Mouse (Mus musculus): ENCODE measurements around the gene Hist1h3c.
A peak's percentile ranks its signal among the peaks of the same experiment; 100 is the strongest.
"Not testable (repeated sequence)": the region's sequence is repeated elsewhere in the genome, so short reads cannot be mapped to it uniquely, and the experiment has no call there.

Gene Hist1h3c

DNA sequence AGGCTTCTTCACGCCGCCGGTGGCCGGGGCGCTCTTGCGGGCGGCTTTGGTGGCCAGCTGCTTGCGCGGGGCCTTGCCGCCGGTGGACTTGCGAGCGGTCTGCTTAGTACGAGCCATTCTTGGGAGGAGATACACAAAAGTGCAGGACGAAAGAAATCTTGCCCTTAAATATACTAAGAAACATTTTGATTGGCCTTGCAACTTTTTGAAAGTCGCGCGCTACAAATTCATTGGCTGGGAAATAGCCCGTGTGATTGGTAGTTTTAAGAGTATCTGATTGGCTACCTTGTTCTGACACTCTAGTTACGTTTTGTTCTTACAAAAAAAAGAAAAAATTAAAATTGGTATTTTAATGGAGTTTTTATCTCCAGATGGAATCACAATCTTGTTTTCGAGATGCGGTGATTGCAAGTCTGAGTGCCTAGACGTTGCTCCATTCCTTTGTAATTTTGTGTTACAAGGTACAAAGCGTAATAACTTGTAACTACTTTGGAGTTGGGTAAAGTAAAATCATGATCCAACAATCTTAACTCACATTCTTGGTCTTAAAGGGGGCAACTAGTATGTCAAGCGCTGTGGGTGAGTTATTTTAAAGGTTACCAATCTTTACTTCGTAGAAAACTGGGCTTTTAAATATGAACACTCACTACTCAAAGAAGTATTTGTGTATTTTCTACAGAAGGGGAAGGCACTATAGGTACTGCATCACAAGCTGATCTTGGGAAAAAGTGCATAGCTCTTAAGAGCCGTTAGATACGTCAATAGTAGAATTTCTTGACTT, at the start of gene Hist1h3c:
Hist1h3c (minus strand) TSS at position 222 of the 781 bp plus-strand sequence.
- DNase-seq = peak; percentile 78

DNA sequence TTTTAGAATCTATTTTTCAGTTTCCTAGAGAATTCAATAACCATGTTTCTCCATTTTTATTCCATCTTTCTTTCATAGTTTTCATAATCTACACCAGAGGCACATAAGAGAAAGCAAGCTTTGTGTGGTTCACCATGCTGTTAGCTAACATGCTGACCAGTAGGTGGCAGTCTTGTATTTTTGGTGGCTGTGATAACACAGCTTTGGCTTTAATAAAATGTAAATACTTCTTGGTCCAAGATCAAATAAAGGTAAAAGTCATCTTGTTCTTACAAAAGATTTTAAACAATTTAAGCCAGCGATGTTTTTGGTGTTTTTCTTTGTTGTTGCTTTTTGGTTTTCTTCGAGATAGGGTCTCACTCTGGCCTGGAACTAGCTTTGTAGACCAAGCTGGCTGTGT, 47.1 kb upstream of the Hist1h3c start:
- peak; percentile 17 for DNase-seq

DNA sequence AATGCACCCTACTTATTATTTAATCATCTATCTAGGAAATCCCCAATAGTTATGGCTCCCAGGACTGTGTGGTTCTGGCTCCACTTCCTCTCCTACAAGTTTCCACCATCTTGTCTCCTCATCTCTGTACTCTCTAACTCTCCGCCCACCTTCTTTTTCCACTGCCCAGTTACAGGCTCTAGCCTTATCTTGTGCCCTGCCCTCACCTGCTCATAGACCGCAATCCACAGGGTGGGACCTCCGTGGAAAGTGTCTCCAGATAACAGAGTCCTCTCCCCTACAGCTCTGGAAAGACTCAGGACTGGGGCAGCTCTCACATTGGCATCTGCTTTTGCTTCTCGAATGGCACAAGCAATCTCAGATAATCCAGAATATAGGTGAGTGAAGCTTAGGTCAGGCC, 33.6 kb upstream of the Hist1h3c start:
- DNase-seq = no peak

- DNase-seq = no peak
These were observed 32.9 kb upstream of the Hist1h3c start for GRCm38 (mm10) chr13:23778339-23778738.

DNA sequence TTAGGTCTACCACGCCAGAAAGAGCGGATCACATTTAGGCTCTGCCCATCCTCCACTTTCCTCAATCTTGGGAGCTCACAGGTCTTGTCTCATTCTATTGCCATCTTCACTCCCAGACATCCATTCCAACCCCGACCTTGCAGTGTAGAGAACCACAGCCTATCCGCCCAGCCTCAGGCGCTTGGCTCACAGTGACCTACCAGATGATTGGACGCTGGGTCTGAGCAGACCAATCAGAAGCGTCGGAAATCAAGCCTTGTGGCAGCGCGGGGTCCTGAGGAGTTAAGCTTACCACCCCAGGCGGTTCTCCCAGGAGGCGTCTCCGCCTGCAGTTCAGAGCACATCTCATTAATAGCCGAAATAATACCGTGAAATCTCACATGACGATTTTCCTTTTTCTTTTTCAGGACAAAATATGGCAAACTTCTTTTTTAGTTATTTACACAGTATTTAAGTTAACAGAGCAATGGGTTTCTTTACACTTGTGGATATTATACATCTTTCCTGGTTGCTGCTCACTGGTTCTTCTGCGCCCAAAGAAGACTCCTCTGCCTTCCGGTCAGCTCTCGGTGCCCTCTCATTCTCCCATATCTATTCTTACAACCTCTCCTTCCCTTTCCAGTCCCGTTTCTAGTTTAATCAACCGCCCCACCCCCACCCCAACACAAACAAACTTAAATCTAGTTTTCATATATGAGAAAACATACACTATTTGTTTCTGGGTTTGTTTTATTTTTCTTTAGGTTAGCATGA, 27.3 kb upstream of the Hist1h3c start:
- no peak for DNase-seq

- not testable (repeated sequence) for DNase-seq
These were observed 24.2 kb upstream of the Hist1h3c start, which contains the start of gene Trim38 for GRCm38 (mm10) chr13:23769613-23770012. Gene Trim38, plus strand, starts transcription at chr13:23769913.

GRCm38 (mm10) chr13:23768834-23769397, 23.5 kb upstream of the Hist1h3c start:
- no peak for DNase-seq

GRCm38 (mm10) chr13:23766772-23767171, 21.4 kb upstream of the Hist1h3c start:
- no peak for DNase-seq

GRCm38 (mm10) chr13:23765172-23765513, 19.7 kb upstream of the Hist1h3c start:
- no peak for DNase-seq

DNA sequence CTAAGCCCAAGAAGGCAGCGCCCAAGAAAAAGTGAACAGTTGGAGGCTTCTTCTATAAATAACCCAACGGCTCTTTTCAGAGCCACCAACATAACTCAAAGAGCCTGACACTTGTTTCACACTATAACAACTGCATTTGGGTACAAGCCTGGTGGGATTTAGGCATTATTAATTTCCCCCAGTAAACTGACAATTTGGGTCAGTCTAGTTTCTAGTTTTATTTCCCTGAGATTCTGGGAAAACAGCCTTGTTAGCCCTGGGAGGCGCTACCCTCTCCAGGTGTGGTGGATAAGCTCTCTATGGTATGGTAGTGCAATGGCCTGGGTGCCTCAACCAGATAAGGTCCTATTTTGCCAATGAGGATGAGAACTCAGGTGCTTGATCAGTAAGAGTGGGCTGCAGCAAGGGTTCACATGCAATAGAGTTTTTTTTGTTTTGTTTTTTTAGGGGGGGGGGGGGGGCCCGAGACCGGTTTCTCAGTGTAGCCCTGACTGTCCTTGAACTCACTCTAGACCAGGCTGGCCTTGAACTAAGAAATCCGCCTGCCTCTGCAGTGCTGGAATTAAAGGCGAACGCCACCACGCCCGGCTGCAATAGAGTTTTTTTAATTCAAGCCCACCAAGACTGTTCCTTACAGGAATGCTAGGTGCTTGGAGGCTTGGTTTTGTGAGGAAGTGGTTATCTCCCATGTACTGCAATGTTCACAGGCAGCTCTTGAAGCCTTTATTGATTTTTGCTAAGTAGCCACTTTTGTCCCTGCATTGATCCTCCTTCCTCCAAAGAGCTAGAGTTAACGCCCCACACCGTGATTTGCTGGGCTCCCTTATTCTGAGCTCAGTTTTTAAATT, 19.1 kb upstream of the Hist1h3c start:
- no peak for DNase-seq

DNA sequence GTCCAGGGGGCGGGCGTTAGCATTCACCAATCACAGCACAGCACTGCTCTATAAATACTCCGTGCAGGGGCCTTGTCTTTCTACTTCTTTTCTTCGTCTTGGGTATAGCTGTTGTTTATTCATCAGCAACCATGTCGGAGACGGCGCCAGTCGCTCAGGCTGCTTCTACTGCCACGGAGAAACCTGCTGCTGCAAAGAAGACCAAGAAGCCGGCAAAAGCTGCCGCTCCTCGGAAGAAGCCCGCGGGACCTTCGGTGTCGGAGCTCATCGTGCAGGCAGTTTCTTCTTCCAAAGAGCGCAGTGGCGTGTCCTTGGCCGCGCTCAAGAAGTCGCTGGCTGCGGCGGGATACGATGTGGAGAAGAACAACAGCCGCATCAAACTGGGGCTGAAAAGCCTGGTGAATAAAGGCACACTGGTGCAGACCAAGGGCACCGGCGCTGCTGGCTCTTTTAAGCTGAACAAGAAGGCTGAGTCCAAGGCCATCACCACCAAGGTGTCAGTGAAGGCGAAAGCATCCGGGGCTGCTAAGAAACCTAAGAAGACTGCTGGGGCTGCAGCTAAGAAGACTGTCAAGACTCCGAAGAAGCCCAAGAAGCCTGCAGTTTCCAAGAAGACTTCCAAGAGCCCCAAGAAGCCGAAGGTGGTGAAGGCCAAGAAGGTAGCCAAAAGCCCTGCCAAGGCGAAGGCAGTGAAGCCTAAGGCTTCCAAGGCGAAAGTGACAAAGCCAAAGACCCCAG, 18.4 kb upstream of the Hist1h3c start, which contains the start of gene Hist1h1a:
Hist1h1a (plus strand) TSS at position 81 of the 738 bp plus-strand sequence.
- peak; percentile 72 for DNase-seq

DNA sequence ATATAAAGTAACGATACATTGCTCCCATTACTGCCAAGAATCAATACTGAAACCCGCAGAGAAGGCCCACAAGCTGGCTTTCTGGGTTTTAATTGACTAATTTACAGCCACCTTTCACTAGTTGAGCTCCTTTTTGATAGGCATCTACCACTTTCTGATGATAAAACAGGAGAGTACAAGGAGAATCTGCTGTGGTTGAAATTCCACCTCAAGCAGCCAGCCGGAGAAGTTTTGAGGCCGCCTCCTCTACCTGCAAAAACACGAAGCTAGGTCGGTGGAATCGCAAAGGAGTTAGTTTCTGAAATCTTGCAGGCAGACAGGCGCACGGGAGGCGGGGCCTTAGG, 17.8 kb upstream of the Hist1h3c start:
- DNase-seq = no peak

DNA sequence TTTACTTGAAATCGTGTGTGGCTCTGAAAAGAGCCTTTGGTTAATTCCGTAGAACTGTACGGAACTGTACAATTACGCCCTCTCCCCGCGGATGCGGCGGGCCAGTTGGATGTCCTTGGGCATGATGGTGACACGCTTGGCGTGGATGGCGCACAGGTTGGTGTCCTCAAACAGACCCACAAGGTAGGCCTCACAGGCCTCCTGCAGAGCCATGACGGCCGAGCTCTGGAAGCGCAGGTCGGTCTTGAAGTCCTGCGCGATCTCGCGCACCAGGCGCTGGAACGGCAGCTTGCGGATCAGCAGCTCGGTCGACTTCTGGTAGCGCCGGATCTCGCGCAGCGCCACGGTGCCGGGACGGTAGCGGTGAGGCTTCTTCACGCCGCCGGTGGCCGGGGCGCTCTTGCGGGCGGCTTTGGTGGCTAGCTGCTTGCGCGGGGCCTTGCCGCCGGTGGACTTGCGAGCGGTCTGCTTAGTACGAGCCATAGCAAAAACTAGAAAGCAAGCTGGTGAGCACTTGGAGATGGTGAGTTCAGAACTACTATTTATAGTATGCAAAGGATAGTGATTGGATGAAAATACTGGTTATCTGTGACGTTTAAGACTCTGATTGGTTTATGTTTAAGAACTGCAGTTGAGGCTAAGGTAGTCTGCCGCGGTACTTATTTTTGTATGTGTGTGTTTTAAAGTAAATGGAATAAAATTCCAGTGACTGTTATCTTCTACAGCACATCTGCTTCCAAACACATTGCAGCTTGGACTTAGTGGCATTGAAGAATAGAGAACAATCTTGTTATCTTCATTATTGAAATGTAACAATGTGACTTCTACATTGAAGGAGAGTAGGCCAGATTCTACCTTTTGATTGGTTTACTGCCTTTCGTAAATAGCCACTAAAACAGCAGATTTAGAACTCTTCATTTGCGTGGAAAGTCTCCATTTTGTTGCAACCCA, 16.7 kb upstream of the Hist1h3c start, which contains the start of gene Hist1h3a:
Hist1h3a (minus strand) TSS at position 516 of the 951 bp plus-strand sequence.
- DNase-seq = peak; percentile 56

- peak; percentile 98 for DNase-seq
These were observed 15.8 kb upstream of the Hist1h3c start, which contains the start of gene Hist1h4a for GRCm38 (mm10) chr13:23760972-23761864. Gene Hist1h4a, minus strand, starts transcription at chr13:23761230.

GRCm38 (mm10) chr13:23760240-23760971, 15.0 kb upstream of the Hist1h3c start:
- no peak for DNase-seq

DNA sequence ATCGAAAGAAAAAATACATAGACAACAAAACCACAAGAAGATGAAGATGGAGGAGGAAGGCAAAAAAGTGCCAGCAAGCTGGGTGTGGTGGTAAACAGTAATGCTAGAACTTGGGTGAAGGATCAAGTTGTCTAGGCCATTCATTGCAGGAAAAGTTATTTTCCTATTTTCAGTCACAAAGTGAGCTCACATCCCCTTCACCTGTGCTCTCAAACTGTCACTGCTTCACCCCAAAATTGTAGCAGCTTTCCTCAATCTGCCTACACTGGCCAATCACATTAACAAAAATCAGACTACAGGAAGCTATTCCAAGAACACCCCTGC, 14.5 kb upstream of the Hist1h3c start:
- DNase-seq = no peak

DNA sequence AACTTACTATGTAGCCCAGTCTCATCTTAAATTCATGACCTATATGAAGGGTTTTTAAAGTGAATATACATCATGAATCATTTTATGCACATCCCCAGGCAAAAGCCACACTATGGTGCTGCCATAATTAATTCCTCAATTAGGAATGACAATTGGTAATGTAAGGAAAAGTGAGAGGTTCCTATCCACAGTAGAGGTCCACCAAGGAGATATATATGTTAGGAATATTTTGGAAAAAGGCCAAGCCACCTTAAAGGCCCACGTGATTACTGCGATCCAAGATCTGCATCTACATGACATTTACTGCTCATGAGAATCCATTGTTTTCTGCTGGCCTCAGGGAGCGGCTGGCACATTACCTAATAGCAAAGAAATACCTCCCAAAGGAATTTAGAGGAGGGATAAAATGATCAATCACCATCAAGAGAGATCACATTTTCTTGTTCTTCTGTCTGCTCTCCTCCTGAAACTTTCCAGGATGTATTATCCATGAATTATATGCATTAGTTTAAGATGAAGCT, 13.9 kb upstream of the Hist1h3c start:
- no peak for DNase-seq

- no peak for DNase-seq
These were observed 12.5 kb upstream of the Hist1h3c start for GRCm38 (mm10) chr13:23757921-23758320.
